Mouse (Mus musculus): ENCODE measurements around the gene Tlk1. TPM values are rescaled to one million over a fixed set of nuclear protein-coding genes. Genes with fewer than 3 reads are reported as not detected.
"Not testable (repeated sequence)": the region's sequence is repeated elsewhere in the genome, so short reads cannot be mapped to it uniquely, and the experiment has no call there.

Tlk1 gene
- polyA plus RNA-seq, 1 experiment from 2014 or later, result 52.2 TPM

GRCm38 (mm10) chr2:70811476-70811875, 14.1 kb downstream of the Tlk1 start:
- no peak overlapping the region for H3K4me3 ChIP-seq (ENCODE audit: low read depth, low read length)
- ATAC-seq (replicated peaks; ENCODE audit: low FRiP score), result no peak
- no peaks in the 10 kb centered on the region for H3K27me3 ChIP-seq (replicated peaks; ENCODE audit: control insufficient read depth, insufficient read depth, low read length)
- no peak for DNase-seq (ENCODE audit: low spot score)
- no peaks in the 10 kb centered on the region for H3K9me3 ChIP-seq (ENCODE audit: control insufficient read depth, low read length)
- H3K4me1 ChIP-seq (replicated peaks; ENCODE audit: control insufficient read depth, insufficient read depth, low read length), result peaks cover 17% of the 10 kb centered on the region
- H3K36me3 ChIP-seq (ENCODE audit: control insufficient read depth, insufficient read depth, low read length), result no peaks in the 10 kb centered on the region
- no peak overlapping the region for H3K4me2 ChIP-seq
- 77% methylated on average over 3 of the region's 3 CpGs for WGBS
- H3K9ac ChIP-seq (ENCODE audit: low read depth, low read length), result no peak overlapping the region
- no peak overlapping the region for H3K27ac ChIP-seq (ENCODE audit: low read depth, low read length)

GRCm38 (mm10) chr2:70809921-70810320, 15.6 kb downstream of the Tlk1 start:
- no peak overlapping the region for H3K27ac ChIP-seq (ENCODE audit: low read depth, low read length)
- H3K4me2 ChIP-seq, result no peak overlapping the region
- 86% methylated on average over 3 of the region's 3 CpGs for WGBS
- DNase-seq (ENCODE audit: low spot score) (no peak), ATAC-seq (replicated peaks; ENCODE audit: low FRiP score) (no peak)
- H3K4me3 ChIP-seq (ENCODE audit: low read depth, low read length), result no peak overlapping the region
- no peak overlapping the region for H3K9ac ChIP-seq (ENCODE audit: low read depth, low read length)
- peaks cover under 1% of the 10 kb centered on the region; the same call in 1 of the 2 replicates for H3K36me3 ChIP-seq (ENCODE audit: control insufficient read depth, insufficient read depth, low read length)
- H3K27me3 ChIP-seq (replicated peaks; ENCODE audit: control insufficient read depth, insufficient read depth, low read length), result no peaks in the 10 kb centered on the region
- no peaks in the 10 kb centered on the region for H3K9me3 ChIP-seq (ENCODE audit: control insufficient read depth, low read length)
- H3K4me1 ChIP-seq (replicated peaks; ENCODE audit: control insufficient read depth, insufficient read depth, low read length), result peaks cover 17% of the 10 kb centered on the region

- no peak overlapping the region for H3K27ac ChIP-seq (ENCODE audit: low read depth, low read length)
- ATAC-seq (replicated peaks; ENCODE audit: low FRiP score), result no peak
- peaks cover 3% of the 10 kb centered on the region; the same call in 1 of the 2 replicates for H3K36me3 ChIP-seq (ENCODE audit: control insufficient read depth, insufficient read depth, low read length)
- no peaks in the 10 kb centered on the region for H3K9me3 ChIP-seq (ENCODE audit: control insufficient read depth, low read length)
- H3K27me3 ChIP-seq (replicated peaks; ENCODE audit: control insufficient read depth, insufficient read depth, low read length), result no peaks in the 10 kb centered on the region
- no peak overlapping the region for H3K4me2 ChIP-seq
- no peak overlapping the region for H3K4me3 ChIP-seq (ENCODE audit: low read depth, low read length)
- H3K9ac ChIP-seq (ENCODE audit: low read depth, low read length), result no peak overlapping the region
- DNase-seq (ENCODE audit: low spot score), result no peak
- peaks cover 17% of the 10 kb centered on the region for H3K4me1 ChIP-seq (replicated peaks; ENCODE audit: control insufficient read depth, insufficient read depth, low read length)
These were observed 16.8 kb downstream of the Tlk1 start for GRCm38 (mm10) chr2:70808681-70809080.

GRCm38 (mm10) chr2:70807678-70808077, 17.9 kb downstream of the Tlk1 start:
- not testable (repeated sequence) for H3K9me3 ChIP-seq (ENCODE audit: control insufficient read depth, low read length); H3K36me3 ChIP-seq (ENCODE audit: control insufficient read depth, insufficient read depth, low read length); H3K4me3 ChIP-seq (ENCODE audit: low read depth, low read length); H3K27ac ChIP-seq (ENCODE audit: low read depth, low read length); H3K9ac ChIP-seq (ENCODE audit: low read depth, low read length); DNase-seq (ENCODE audit: low spot score); ATAC-seq (replicated peaks; ENCODE audit: low FRiP score); H3K4me2 ChIP-seq; H3K27me3 ChIP-seq (replicated peaks; ENCODE audit: control insufficient read depth, insufficient read depth, low read length)
- H3K4me1 ChIP-seq (replicated peaks; ENCODE audit: control insufficient read depth, insufficient read depth, low read length), result peaks cover 17% of the 10 kb centered on the region
- 66% methylated on average over 3 of the region's 3 CpGs for WGBS

DNA sequence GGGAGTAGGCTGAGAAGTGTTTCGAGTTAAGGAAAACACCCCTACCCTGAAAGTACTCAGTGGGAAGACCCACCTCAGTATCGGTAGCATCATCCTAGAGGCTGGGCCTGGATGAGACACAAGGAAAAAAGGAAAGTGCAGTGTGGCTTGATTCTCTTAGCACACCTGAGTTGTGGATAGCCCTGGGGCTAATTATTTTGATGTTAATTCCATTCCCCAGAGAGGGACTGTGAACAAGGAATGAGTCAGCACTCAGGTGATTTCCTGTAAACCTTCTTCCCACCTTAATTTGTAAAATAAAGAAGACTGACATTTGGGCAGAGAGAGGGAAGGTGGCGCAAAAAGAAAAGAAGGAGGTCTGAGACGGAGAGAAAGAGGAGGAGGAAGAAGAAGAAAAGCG, 19.5 kb downstream of the Tlk1 start:
- Histone ChIP-seq H3K9ac (ENCODE audit: low read depth, low read length) (no peak overlapping the region), H3K4me3 (ENCODE audit: low read depth, low read length) (no peak overlapping the region), H3K4me2 (no peak overlapping the region), H3K27me3 (replicated peaks; ENCODE audit: control insufficient read depth, insufficient read depth, low read length) (no peaks in the 10 kb centered on the region), H3K9me3 (ENCODE audit: control insufficient read depth, low read length) (no peaks in the 10 kb centered on the region), H3K36me3 (ENCODE audit: control insufficient read depth, insufficient read depth, low read length) (peaks cover 6% of the 10 kb centered on the region; the same call in 1 of the 2 replicates), H3K27ac (ENCODE audit: low read depth, low read length) (no peak overlapping the region), H3K4me1 (replicated peaks; ENCODE audit: control insufficient read depth, insufficient read depth, low read length) (peaks cover 17% of the 10 kb centered on the region)
- DNase-seq (ENCODE audit: low spot score) (no peak), ATAC-seq (replicated peaks; ENCODE audit: low FRiP score) (no peak)
- 91% methylated on average over 5 of the region's 5 CpGs for WGBS

- not testable (repeated sequence) for H3K36me3 ChIP-seq (ENCODE audit: control insufficient read depth, insufficient read depth, low read length); H3K9ac ChIP-seq (ENCODE audit: low read depth, low read length); H3K4me2 ChIP-seq; H3K27ac ChIP-seq (ENCODE audit: low read depth, low read length); ATAC-seq (replicated peaks; ENCODE audit: low FRiP score); H3K27me3 ChIP-seq (replicated peaks; ENCODE audit: control insufficient read depth, insufficient read depth, low read length); DNase-seq (ENCODE audit: low spot score); H3K9me3 ChIP-seq (ENCODE audit: control insufficient read depth, low read length); H3K4me1 ChIP-seq (replicated peaks; ENCODE audit: control insufficient read depth, insufficient read depth, low read length); H3K4me3 ChIP-seq (ENCODE audit: low read depth, low read length)
- 76% methylated on average over 4 of the region's 4 CpGs for WGBS
These were observed 21.8 kb downstream of the Tlk1 start for GRCm38 (mm10) chr2:70803696-70804095.

DNA sequence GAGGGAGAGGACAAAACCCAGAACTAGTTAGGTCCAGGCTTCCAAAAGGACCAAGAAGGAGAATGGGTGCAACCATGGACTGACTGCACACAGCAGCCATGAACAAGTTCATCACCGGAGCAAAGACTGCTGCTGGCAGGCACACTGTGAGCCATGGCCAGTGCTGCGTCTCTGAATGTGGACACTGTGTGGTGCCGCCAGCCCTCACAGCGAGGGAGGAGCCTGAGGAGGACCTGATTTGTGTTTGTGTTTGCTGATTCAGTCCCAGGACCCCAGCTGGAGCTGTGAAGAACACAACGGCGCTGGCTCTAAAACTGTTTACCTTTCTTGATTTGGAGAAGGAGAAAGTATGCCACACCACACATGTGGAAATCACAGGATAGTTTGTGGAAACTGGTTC, 22.9 kb downstream of the Tlk1 start:
- H3K27ac ChIP-seq (ENCODE audit: low read depth, low read length), result no peak overlapping the region
- no peak for DNase-seq (ENCODE audit: low spot score)

DNA sequence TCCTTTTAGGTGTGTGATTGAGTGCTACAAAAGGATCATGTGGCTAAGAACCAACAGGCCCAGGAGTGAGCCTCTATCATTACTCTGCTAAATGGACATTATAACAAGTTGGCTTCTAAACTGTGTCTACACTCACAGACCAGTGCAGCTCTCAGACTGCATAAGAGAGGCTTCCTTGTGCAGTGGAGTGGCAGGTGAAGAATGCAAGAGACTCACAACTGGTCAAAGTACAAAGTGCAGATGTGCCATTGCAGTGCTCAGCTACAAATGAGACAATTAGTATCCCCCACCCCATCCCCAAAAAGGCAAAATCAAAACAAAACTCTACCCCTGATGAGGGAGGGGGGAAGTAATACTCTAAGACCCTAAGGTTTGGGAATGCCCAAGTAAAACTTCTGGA, 24.0 kb downstream of the Tlk1 start:
- no peak for ATAC-seq (replicated peaks; ENCODE audit: low FRiP score)
- no peak for DNase-seq (ENCODE audit: low spot score)
- H3K27ac ChIP-seq (ENCODE audit: low read depth, low read length), result no peak overlapping the region
- no peaks in the 10 kb centered on the region for H3K9me3 ChIP-seq (ENCODE audit: control insufficient read depth, low read length)
- H3K9ac ChIP-seq (ENCODE audit: low read depth, low read length), result no peak overlapping the region
- H3K4me3 ChIP-seq (ENCODE audit: low read depth, low read length), result no peak overlapping the region
- no peaks in the 10 kb centered on the region for H3K27me3 ChIP-seq (replicated peaks; ENCODE audit: control insufficient read depth, insufficient read depth, low read length)
- H3K4me2 ChIP-seq, result no peak overlapping the region
- H3K4me1 ChIP-seq (replicated peaks; ENCODE audit: control insufficient read depth, insufficient read depth, low read length), result peaks cover 6% of the 10 kb centered on the region; the same call in 1 of the 2 replicates
- peaks cover 6% of the 10 kb centered on the region; the same call in 1 of the 2 replicates for H3K36me3 ChIP-seq (ENCODE audit: control insufficient read depth, insufficient read depth, low read length)

More for the DNA sequence above, 22.9 kb downstream of the Tlk1 start:
- Histone ChIP-seq H3K4me3 (ENCODE audit: low read depth, low read length) (no peak overlapping the region), H3K27me3 (replicated peaks; ENCODE audit: control insufficient read depth, insufficient read depth, low read length) (no peaks in the 10 kb centered on the region), H3K9ac (ENCODE audit: low read depth, low read length) (no peak overlapping the region), H3K36me3 (ENCODE audit: control insufficient read depth, insufficient read depth, low read length) (peaks cover 6% of the 10 kb centered on the region; the same call in 1 of the 2 replicates), H3K9me3 (ENCODE audit: control insufficient read depth, low read length) (no peaks in the 10 kb centered on the region), H3K4me2 (no peak overlapping the region), H3K4me1 (replicated peaks; ENCODE audit: control insufficient read depth, insufficient read depth, low read length) (peaks cover 6% of the 10 kb centered on the region; the same call in 1 of the 2 replicates)
- 71% methylated on average over 6 of the region's 6 CpGs for WGBS
- ATAC-seq (replicated peaks; ENCODE audit: low FRiP score), result no peak

DNA sequence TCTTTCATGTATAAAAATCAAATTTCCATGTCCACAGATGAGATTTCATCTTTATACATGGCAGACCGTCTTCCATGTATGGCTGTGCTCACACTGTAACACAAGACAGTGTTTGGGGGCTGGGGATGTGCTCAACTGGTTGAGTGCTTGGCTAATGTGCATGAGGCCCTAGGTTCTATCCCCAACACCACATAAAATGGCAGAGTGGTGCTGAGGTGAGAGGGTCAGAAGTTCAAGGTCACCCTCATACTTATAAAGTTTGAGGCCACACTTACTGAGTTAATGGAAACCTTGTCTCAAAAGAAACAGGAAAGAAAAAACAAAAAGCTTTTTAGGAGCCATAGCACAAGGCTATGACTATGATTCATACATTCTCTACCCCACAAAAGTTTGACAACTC, 25.1 kb downstream of the Tlk1 start:
- Histone ChIP-seq H3K4me2 (no peak overlapping the region), H3K4me1 (replicated peaks; ENCODE audit: control insufficient read depth, insufficient read depth, low read length) (peaks cover 6% of the 10 kb centered on the region; the same call in 1 of the 2 replicates), H3K9ac (ENCODE audit: low read depth, low read length) (no peak overlapping the region)

More for the DNA sequence above, 25.1 kb downstream of the Tlk1 start:
- 90% methylated on average over 1 of the region's 1 CpGs for WGBS
- Histone ChIP-seq H3K27me3 (replicated peaks; ENCODE audit: control insufficient read depth, insufficient read depth, low read length) (no peaks in the 10 kb centered on the region), H3K36me3 (ENCODE audit: control insufficient read depth, insufficient read depth, low read length) (peaks cover 6% of the 10 kb centered on the region; the same call in 1 of the 2 replicates), H3K9me3 (ENCODE audit: control insufficient read depth, low read length) (no peaks in the 10 kb centered on the region), H3K4me3 (ENCODE audit: low read depth, low read length) (no peak overlapping the region), H3K27ac (ENCODE audit: low read depth, low read length) (no peak overlapping the region)
- ATAC-seq (replicated peaks; ENCODE audit: low FRiP score), result no peak
- no peak for DNase-seq (ENCODE audit: low spot score)

Data from liver, embryonic 11.5 days (tissue).